Mouse (Mus musculus) midbrain, embryonic 14.5 days (tissue): ENCODE measurements at regions not wholly inside any gene's neighbourhood (a gene's known extent, or its start where the extent isn't known, plus 50 kb on each side); places are given as distances from the start of the nearest gene placed in this dataset.

Experiments
- ATAC-seq: fragments of 200-750 bp; cut with Nextera tagmentation; 2 replicates; pipeline ENCODE4 v1.8.0; 2017; ENCODE audit warnings: moderate number of reproducible peaks, moderate library complexity; ENCODE audit not compliant: low FRiP score, low TSS enrichment
- DNase-seq: peaks from one replicate; pipeline ENCODE4 v3.0.0-alpha.2; 2015
- H3K27ac ChIP-seq: fragments of 300-500 bp; sonication (generic); replicated peaks from 2 replicates; pipeline ENCODE4 v1.5.1; 2014; ENCODE audit warnings: mild to moderate bottlenecking, low read depth, low read length, moderate library complexity
- H3K27me3 ChIP-seq: fragments of 300-500 bp; sonication (generic); 2 replicates; pipeline ENCODE4 v1.6.1; 2014; ENCODE audit warnings: low read length, control low read depth, mixed read lengths; ENCODE audit not compliant: control insufficient read depth, insufficient read depth
- H3K36me3 ChIP-seq: fragments of 300-500 bp; sonication (generic); 2 replicates; pipeline ENCODE4 v1.6.1; 2014; ENCODE audit warnings: low read length, control low read depth; ENCODE audit not compliant: control insufficient read depth, insufficient read depth
- H3K4me1 ChIP-seq: fragments of 300-500 bp; sonication (generic); 2 replicates; pipeline ENCODE4 v1.6.1; 2014; ENCODE audit warnings: mild to moderate bottlenecking, antibody characterized with exemption, low read length, control low read depth; ENCODE audit not compliant: control insufficient read depth, insufficient read depth
- H3K4me2 ChIP-seq: fragments of 300-500 bp; sonication (generic); 2 replicates; pipeline ENCODE4 v1.6.1; 2014; ENCODE audit warnings: mild to moderate bottlenecking, low read length, moderate library complexity
- H3K4me3 ChIP-seq: fragments of 300-500 bp; sonication (generic); replicated peaks from 2 replicates; pipeline ENCODE4 v1.5.1; 2014; ENCODE audit warnings: low read depth, low read length
- H3K9ac ChIP-seq: fragments of 300-500 bp; sonication (generic); replicated peaks from 2 replicates; pipeline ENCODE4 v1.6.1; 2014; ENCODE audit warnings: mild to moderate bottlenecking, low read length, moderate library complexity
- H3K9me3 ChIP-seq: fragments of 300-500 bp; sonication (generic); 2 replicates; pipeline ENCODE4 v1.6.1; 2016; ENCODE audit warnings: low read length, control low read depth, mixed read lengths; ENCODE audit not compliant: control insufficient read depth
- WGBS: fragments of 180-500 bp; shearing (Covaris S2); extraction: QIAGEN DNeasy Blood & Tissue Kit; methylation state at CpG from one replicate; pipeline ENCODE4 v1.1.7; 2014; 5-methylcytosine and 5-hydroxymethylcytosine counted together

DNA sequence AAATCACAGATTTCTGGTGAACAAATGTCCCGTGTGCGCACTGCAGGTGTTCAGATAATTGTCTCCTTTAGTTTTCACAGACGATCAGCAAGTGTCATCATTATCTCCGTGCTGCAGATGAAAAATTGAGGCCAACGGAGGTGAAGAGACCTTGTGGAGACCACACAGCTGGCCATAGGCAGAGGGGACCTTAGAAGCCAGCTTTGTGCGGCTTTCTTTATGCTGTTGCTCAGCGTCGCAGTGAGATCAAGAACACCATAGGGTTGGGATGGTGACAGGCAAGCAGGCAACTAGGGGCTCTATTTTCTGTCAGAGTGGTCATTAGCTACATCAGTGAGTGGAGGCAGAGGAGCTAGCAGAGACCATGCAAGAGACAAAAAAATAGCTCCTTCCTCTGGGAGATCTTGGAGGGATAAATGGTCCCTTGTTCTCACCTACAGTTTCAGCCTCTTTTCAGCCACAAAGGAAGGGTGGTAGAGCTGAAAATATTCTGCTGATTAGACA, 324.4 kb downstream of the Chl1 start:
- no peaks in the 10 kb centered on the region for H3K4me1 ChIP-seq
- ATAC-seq (no peak), DNase-seq (no peak)
- no peak overlapping the region for H3K9ac ChIP-seq
- H3K9me3 ChIP-seq = no peaks in the 10 kb centered on the region
- no peaks in the 10 kb centered on the region for H3K27me3 ChIP-seq
- no peak overlapping the region for H3K27ac ChIP-seq
- H3K36me3 ChIP-seq = no peaks in the 10 kb centered on the region
- H3K4me3 ChIP-seq = no peak overlapping the region
- no peak overlapping the region for H3K4me2 ChIP-seq
- 81% methylated on average over 8 of the region's 8 CpGs for WGBS

DNA sequence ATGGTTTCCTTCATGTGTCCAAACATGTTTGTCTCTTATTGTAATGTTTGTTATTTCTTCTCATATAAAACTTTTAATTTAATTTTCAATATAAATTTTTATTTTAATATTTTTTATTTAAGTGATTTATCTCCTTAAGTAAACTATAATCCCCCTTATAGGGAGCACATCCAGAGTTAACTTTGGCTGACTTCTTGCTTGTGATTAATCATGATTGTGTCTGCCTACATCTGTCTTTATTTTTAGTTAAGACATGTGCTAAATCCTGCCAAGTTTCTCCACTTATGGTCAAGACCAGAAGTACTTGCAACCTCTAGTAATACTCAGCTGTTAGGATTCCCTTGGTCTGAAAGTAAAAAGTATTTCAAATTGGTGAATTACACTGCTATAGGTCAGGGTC, 349.4 kb downstream of the Chl1 start:
- no peak for ATAC-seq
- Histone ChIP-seq H3K9me3 (no peaks in the 10 kb centered on the region), H3K9ac (no peak overlapping the region), H3K4me1 (no peaks in the 10 kb centered on the region), H3K27ac (no peak overlapping the region), H3K27me3 (no peaks in the 10 kb centered on the region), H3K4me2 (no peak overlapping the region), H3K36me3 (no peaks in the 10 kb centered on the region), H3K4me3 (no peak overlapping the region)
- no peak for DNase-seq

DNA sequence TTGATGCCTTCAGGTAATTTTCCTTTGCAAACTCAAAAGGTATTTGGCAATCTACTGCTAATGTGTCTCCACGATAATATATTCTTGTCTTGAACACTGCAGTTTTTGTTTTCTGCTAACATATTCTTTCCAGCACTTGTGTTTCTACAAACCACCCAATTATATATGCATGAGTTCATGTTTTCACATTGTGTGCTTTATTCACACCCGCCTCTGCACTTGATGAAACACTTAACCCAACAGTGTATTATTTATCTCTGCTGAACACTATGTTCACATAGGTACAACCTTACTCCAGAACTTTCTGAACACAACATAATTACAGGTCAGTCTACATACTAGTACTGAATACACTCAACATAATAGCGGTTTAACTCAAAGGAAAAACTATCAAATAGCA, 383.1 kb downstream of the Chl1 start:
- Histone ChIP-seq H3K36me3 (no peaks in the 10 kb centered on the region), H3K9me3 (no peaks in the 10 kb centered on the region), H3K27ac (no peak overlapping the region), H3K4me1 (no peaks in the 10 kb centered on the region), H3K4me2 (no peak overlapping the region), H3K9ac (no peak overlapping the region), H3K4me3 (no peak overlapping the region), H3K27me3 (no peaks in the 10 kb centered on the region)
- DNase-seq (no peak), ATAC-seq (no peak)
- WGBS = 73% methylated on average over 3 of the region's 3 CpGs

DNA sequence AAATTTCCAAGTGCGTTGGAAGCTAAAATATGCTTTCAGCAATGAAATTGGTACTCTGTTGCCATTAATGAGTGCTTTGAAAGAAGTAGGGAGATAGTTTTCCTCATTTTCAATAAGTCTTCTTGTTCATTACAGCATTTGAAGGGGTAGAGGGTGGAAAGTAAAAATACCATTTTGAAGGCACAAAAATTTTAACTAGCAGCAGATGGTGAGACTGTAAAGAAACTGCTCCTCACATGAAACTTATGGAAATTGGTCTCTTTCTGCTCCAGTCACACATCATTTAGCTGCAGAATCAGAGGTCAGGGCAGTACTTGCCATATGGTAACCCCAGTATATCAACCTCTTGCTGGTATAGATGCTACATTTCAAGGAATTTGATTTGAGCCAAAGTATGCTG, 414.1 kb downstream of the Chl1 start:
- Histone ChIP-seq H3K27me3 (no peaks in the 10 kb centered on the region), H3K4me3 (no peak overlapping the region), H3K9me3 (no peaks in the 10 kb centered on the region), H3K9ac (no peak overlapping the region), H3K27ac (no peak overlapping the region), H3K36me3 (no peaks in the 10 kb centered on the region), H3K4me2 (no peak overlapping the region), H3K4me1 (no peaks in the 10 kb centered on the region)
- WGBS = 88% methylated on average over 1 of the region's 1 CpGs
- no peak for DNase-seq
- ATAC-seq = no peak

DNA sequence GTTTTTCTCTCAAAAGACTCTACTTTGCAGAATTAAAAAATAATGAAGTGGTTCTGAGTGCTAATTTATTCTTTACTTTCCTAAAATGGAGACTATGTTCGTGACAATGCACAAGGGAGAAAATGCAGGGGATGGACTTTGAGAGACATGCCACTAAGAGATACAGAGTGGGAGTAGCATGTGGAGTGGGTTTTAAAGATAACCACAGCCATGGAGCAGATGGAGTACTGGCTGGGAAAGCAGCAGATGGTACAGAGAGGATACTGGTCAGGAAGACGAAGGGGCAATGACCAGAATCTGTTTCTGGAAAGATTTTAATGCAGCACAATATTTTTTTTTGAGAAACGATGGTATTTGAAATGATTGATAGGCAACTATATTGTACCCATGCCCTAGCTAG, 416.7 kb downstream of the Chl1 start:
- no peak overlapping the region for H3K4me2 ChIP-seq
- H3K9ac ChIP-seq = no peak overlapping the region
- H3K36me3 ChIP-seq = no peaks in the 10 kb centered on the region
- no peak overlapping the region for H3K4me3 ChIP-seq
- H3K27ac ChIP-seq = no peak overlapping the region
- DNase-seq = no peak
- no peaks in the 10 kb centered on the region for H3K4me1 ChIP-seq
- H3K9me3 ChIP-seq = no peaks in the 10 kb centered on the region
- H3K27me3 ChIP-seq = no peaks in the 10 kb centered on the region
- WGBS = 86% methylated on average over 3 of the region's 3 CpGs
- ATAC-seq = no peak

DNA sequence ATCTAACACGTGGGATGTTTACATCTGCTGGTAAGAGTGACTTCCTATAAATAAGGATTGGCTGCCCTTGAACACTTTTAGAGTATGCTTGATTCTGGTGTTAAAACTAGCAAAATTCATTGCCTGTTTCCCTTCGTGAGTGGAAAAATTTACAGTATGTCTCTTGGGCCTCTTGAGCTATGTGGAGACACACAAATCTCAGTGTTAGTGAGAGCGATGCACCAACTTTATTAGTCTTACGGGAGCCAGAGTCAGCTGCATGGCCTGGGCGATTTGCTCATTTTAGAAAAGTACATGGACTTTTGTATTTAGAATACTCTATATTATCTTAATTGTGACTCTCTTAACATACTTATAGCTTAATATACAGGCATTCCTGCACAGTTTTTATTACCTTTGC, 430.0 kb downstream of the Chl1 start:
- no peak for DNase-seq
- H3K27me3 ChIP-seq = no peaks in the 10 kb centered on the region
- H3K4me2 ChIP-seq = no peak overlapping the region
- no peaks in the 10 kb centered on the region for H3K9me3 ChIP-seq
- H3K4me1 ChIP-seq = no peaks in the 10 kb centered on the region
- WGBS = 91% methylated on average over 5 of the region's 5 CpGs
- no peak for ATAC-seq
- H3K27ac ChIP-seq = no peak overlapping the region
- H3K4me3 ChIP-seq = no peak overlapping the region
- no peak overlapping the region for H3K9ac ChIP-seq
- no peaks in the 10 kb centered on the region for H3K36me3 ChIP-seq

DNA sequence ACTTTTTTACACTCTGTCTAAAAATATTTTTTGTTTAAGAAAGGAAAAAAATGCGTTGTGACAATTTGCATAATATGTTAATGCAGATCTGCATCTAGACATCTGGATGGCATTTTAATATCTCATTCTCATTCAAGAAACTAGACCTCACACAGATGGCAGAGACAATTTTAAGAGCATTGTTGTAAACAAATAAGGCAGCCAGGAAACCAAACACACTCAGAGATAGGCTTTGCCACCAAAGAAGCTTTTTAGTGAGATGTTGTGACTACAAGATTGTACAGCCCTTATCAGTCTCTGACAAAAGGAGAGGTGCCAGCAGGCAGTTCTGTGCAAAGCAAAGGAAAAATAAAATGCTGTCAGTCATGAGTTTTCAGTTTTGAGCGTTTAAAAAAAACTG, 434.0 kb downstream of the Chl1 start:
- H3K27me3 ChIP-seq = no peaks in the 10 kb centered on the region
- no peaks in the 10 kb centered on the region for H3K4me1 ChIP-seq
- no peak overlapping the region for H3K9ac ChIP-seq
- no peak overlapping the region for H3K4me2 ChIP-seq
- H3K4me3 ChIP-seq = no peak overlapping the region
- H3K36me3 ChIP-seq = no peaks in the 10 kb centered on the region
- no peak overlapping the region for H3K27ac ChIP-seq
- DNase-seq (no peak), ATAC-seq (no peak)
- no peaks in the 10 kb centered on the region for H3K9me3 ChIP-seq
- 50% methylated on average over 2 of the region's 2 CpGs for WGBS

DNA sequence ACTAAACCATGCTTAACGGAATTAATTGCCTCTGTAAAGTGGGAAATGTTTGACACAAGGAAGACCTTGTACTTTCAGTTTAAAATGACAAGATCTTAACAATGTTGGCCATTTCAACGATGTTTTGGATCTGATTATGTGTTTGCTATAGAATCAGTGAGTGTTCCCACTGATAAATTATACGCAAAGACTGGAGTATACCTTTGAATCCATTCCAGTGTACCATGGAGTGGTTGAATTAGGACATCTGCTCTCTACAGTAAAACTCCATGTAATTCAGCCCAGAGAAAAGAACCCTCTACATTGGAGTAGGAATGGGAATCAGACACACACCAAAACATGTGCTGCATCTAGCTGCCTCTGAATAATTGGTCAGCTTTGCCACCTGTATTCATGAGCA, 437.1 kb downstream of the Chl1 start:
- ATAC-seq (no peak), DNase-seq (no peak)
- WGBS = 83% methylated on average over 3 of the region's 3 CpGs
- Histone ChIP-seq H3K4me1 (no peaks in the 10 kb centered on the region), H3K9me3 (no peaks in the 10 kb centered on the region), H3K4me3 (no peak overlapping the region), H3K27me3 (no peaks in the 10 kb centered on the region), H3K36me3 (no peaks in the 10 kb centered on the region), H3K9ac (no peak overlapping the region), H3K27ac (no peak overlapping the region), H3K4me2 (no peak overlapping the region)

DNA sequence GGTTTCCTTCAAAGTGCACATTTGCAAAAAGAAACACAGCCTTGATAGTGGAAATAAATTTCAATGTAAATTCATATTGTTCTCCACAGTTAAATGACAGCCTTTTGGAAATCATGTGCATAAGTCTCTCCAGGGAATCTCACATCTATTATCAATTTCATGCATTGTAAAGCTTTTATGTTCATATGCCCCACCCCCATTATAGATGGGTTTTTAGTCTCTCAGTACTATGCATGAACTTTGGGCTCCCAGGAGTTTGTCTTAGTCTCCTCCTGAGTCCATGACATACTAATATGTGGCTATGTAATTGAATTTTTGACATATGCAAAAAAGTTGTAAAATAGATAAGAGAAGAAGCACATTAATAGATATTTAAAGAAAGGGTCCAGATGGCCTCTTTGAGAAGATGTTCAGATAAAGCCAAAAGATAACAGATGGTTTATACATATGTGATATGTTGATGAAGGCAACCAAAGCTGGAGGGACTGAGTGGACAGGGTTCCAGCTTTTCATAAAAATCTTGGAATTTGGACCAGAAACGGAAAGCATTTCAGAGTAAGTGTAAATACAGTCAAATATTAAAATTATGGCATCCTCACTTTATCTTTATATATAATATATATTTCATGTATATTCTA, 442.9 kb downstream of the Chl1 start:
- Histone ChIP-seq H3K27me3 (no peaks in the 10 kb centered on the region), H3K9me3 (no peaks in the 10 kb centered on the region), H3K27ac (no peak overlapping the region), H3K4me3 (no peak overlapping the region), H3K4me2 (no peak overlapping the region), H3K36me3 (no peaks in the 10 kb centered on the region), H3K9ac (no peak overlapping the region), H3K4me1 (no peaks in the 10 kb centered on the region)
- WGBS = 82% methylated on average over 1 of the region's 1 CpGs
- ATAC-seq (no peak), DNase-seq (no peak)
